34 mouse cellular contexts compared by ENCODE assay signal in genomic region chr5:113725417-113725816, GRCm38 (mm10). TPM values are rescaled to one million over a fixed set of nuclear protein-coding genes. Genes with fewer than 3 reads are reported as not detected.
"Had no signal": no experiment of that assay in that cellular context is flagged by ENCODE, and none has a peak within 500 bp of the region (broad histone marks: within the 10 kb centered on the region; RNA-seq: fewer than 3 reads in every experiment).

No protein-coding gene starts in this region.

- ATAC-seq: hindbrain, postnatal 0 days; intestine, embryonic 16.5 days; liver, embryonic 12.5 days had no signal

- H3K27ac ChIP-seq: heart, adult 2 months; heart, embryonic 13.5 days; heart, embryonic 15.5 days; hindbrain, embryonic 13.5 days; hindbrain, embryonic 15.5 days; hindbrain, postnatal 0 days; kidney, embryonic 15.5 days; kidney, postnatal 0 days; limb, embryonic 13.5 days; limb, embryonic 15.5 days; liver, embryonic 12.5 days; liver, embryonic 14.5 days had no signal

- H3K36me3 ChIP-seq: heart, embryonic 13.5 days; heart, embryonic 15.5 days; hindbrain, embryonic 13.5 days; hindbrain, embryonic 15.5 days; kidney, embryonic 15.5 days; limb, embryonic 13.5 days; limb, embryonic 15.5 days; liver, embryonic 12.5 days had no signal

- DNase-seq: gastrocnemius, postnatal 14 days; gastrocnemius, postnatal 36 days; heart, adult 11 months; heart, adult 2 months; heart, postnatal 14 days; heart, postnatal 36 days; kidney, adult 11 months; kidney, adult 2 months; kidney, adult 9 months; kidney, postnatal 14 days; kidney, postnatal 36 days; layer of hippocampus, adult 9-11 months; layer of hippocampus, postnatal 36 days; left cerebral cortex, postnatal 4 days had no signal

- H3K4me3 ChIP-seq: heart, adult 2 months; heart, embryonic 13.5 days; heart, embryonic 15.5 days; hindbrain, embryonic 13.5 days; hindbrain, embryonic 15.5 days; kidney, embryonic 15.5 days; limb, embryonic 13.5 days; limb, embryonic 15.5 days; liver, embryonic 12.5 days had no signal

- H3K4me1 ChIP-seq: heart, embryonic 13.5 days; heart, embryonic 15.5 days; kidney, embryonic 15.5 days; liver, embryonic 12.5 days had no signal

- H3K27me3 ChIP-seq: hindbrain, embryonic 15.5 days; limb, embryonic 13.5 days had no signal

RNA-seq across cellular contexts. Expression of gene 1700069L16Rik, which starts 0.8 kb away (rescaled TPM):
- polyA plus RNA-seq: gonadal fat pad, adult 2 months; heart, adult 2 months; heart, embryonic 11.5 days; heart, embryonic 13.5 days; heart, embryonic 15.5 days; heart, postnatal 0 days; hindbrain, embryonic 11.5 days; hindbrain, embryonic 13.5 days; hindbrain, embryonic 15.5 days; hindbrain, postnatal 0 days; intestine, embryonic 14.5 days; intestine, embryonic 16.5 days; kidney, adult 2 months; kidney, embryonic 15.5 days; kidney, postnatal 0 days; large intestine, adult 2 months; limb, embryonic 11.5 days; limb, embryonic 13.5 days; limb, embryonic 15.5 days; liver, adult 2 months; liver, embryonic 12.5 days; liver, embryonic 14.5 days had no signal
